Mouse (Mus musculus): ENCODE results near the gene Galntl6. TPM values are rescaled to one million over a fixed set of nuclear protein-coding genes. Genes with fewer than 3 reads are reported as not detected.
"Not testable (repeated sequence)": the region's sequence is repeated elsewhere in the genome, so short reads cannot be mapped to it uniquely, and the experiment has no call there.

Galntl6 gene
- polyA plus RNA-seq, 1 experiment from 2014 or later: 0.03 TPM

GRCm38 (mm10) chr8:57762622-57763021, 1149.8 kb downstream of the Galntl6 start:
- not testable (repeated sequence) for H3K9me3 ChIP-seq (replicated peaks); H3K27ac ChIP-seq; ATAC-seq (ENCODE audit: low read depth); H3K4me1 ChIP-seq (replicated peaks); H3K4me2 ChIP-seq; H3K9ac ChIP-seq; H3K4me3 ChIP-seq (replicated peaks); H3K27me3 ChIP-seq; DNase-seq; H3K36me3 ChIP-seq
- 62% methylated on average over 2 of the region's 2 CpGs for WGBS (ENCODE audit: insufficient replicate concordance)

DNA sequence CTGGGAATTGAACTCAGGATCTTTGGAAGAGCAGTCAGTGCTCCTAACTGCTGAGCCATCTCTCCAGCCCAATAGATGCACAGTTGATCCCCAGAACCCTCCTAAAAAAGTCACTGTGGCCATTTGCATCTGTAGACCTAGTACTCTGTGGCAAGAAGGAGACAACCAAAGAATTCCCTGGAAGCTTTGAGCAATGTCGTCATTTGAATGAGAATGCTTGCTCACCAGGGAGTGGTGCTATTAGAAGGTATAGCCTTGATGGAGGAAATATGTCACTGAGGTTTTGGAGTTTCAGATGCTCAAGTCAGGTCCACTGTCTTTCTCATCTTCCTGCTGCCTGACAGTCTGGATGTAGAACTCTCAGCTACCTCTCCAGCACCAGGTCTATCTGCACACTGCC, 1151.5 kb downstream of the Galntl6 start:
- WGBS (ENCODE audit: insufficient replicate concordance): 63% methylated on average over 1 of the region's 1 CpGs

GRCm38 (mm10) chr8:57758857-57759256, 1153.6 kb downstream of the Galntl6 start:
- no peaks in the 10 kb centered on the region for H3K4me1 ChIP-seq (replicated peaks)
- H3K27me3 ChIP-seq: no peaks in the 10 kb centered on the region
- no peak overlapping the region for H3K27ac ChIP-seq
- H3K4me3 ChIP-seq (replicated peaks): no peak overlapping the region
- no peak for ATAC-seq (ENCODE audit: low read depth)
- H3K9ac ChIP-seq: no peak overlapping the region
- DNase-seq: no peak
- H3K4me2 ChIP-seq: no peak overlapping the region
- no peaks in the 10 kb centered on the region for H3K9me3 ChIP-seq (replicated peaks)
- H3K36me3 ChIP-seq: no peaks in the 10 kb centered on the region

More for the DNA sequence above, 1151.5 kb downstream of the Galntl6 start:
- no peak overlapping the region for H3K4me2 ChIP-seq
- no peaks in the 10 kb centered on the region for H3K4me1 ChIP-seq (replicated peaks)
- ATAC-seq (ENCODE audit: low read depth) (no peak), DNase-seq (no peak)
- H3K27me3 ChIP-seq: no peaks in the 10 kb centered on the region
- no peaks in the 10 kb centered on the region for H3K36me3 ChIP-seq
- H3K9me3 ChIP-seq (replicated peaks): no peaks in the 10 kb centered on the region
- no peak overlapping the region for H3K27ac ChIP-seq
- no peak overlapping the region for H3K4me3 ChIP-seq (replicated peaks)
- no peak overlapping the region for H3K9ac ChIP-seq

- no peak overlapping the region for H3K4me3 ChIP-seq (replicated peaks)
- ATAC-seq (ENCODE audit: low read depth): no peak
- H3K4me2 ChIP-seq: no peak overlapping the region
- no peak overlapping the region for H3K9ac ChIP-seq
- H3K9me3 ChIP-seq (replicated peaks): no peaks in the 10 kb centered on the region
- no peak overlapping the region for H3K27ac ChIP-seq
- no peaks in the 10 kb centered on the region for H3K27me3 ChIP-seq
- no peaks in the 10 kb centered on the region for H3K4me1 ChIP-seq (replicated peaks)
- no peak for DNase-seq
- H3K36me3 ChIP-seq: no peaks in the 10 kb centered on the region
Observed at GRCm38 (mm10) chr8:57757476-57757875, 1155.0 kb downstream of the Galntl6 start.

- Histone ChIP-seq H3K4me3 (replicated peaks) (no peak overlapping the region), H3K27ac (no peak overlapping the region), H3K9ac (no peak overlapping the region), H3K4me1 (replicated peaks) (no peaks in the 10 kb centered on the region), H3K4me2 (no peak overlapping the region), H3K9me3 (replicated peaks) (no peaks in the 10 kb centered on the region), H3K36me3 (no peaks in the 10 kb centered on the region), H3K27me3 (no peaks in the 10 kb centered on the region)
- ATAC-seq (ENCODE audit: low read depth) (no peak), DNase-seq (no peak)
- WGBS (ENCODE audit: insufficient replicate concordance): 61% methylated on average over 6 of the region's 6 CpGs
Observed at GRCm38 (mm10) chr8:57754066-57754465, 1158.4 kb downstream of the Galntl6 start.

- ATAC-seq (ENCODE audit: low read depth): no peak
Observed at GRCm38 (mm10) chr8:57743636-57744035, 1168.8 kb downstream of the Galntl6 start.

DNA sequence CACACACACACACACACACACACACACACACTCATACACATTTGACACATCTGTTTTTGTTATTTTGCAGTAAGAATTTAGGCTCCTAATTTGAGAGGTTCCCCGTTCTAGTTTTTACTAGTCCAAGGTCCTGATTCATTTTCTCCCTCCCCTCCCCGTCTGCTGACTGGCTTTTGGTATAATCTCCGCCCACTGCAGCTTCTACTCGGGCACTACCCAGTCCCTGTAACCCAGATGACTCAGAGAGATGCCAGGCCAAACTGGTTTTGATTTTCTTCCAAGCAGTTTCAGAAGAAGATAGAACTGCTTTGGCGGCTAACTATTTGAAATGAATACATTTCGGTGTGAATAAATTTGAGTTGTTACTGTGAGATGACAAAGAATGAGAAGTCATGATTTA, 1170.5 kb downstream of the Galntl6 start:
- H3K27me3 ChIP-seq: no peaks in the 10 kb centered on the region
- DNase-seq (no peak), ATAC-seq (ENCODE audit: low read depth) (no peak)
- no peak overlapping the region for H3K4me2 ChIP-seq
- no peaks in the 10 kb centered on the region for H3K36me3 ChIP-seq
- no peak overlapping the region for H3K4me3 ChIP-seq (replicated peaks)
- no peak overlapping the region for H3K27ac ChIP-seq
- no peaks in the 10 kb centered on the region for H3K9me3 ChIP-seq (replicated peaks)
- no peak overlapping the region for H3K9ac ChIP-seq
- WGBS (ENCODE audit: insufficient replicate concordance): 53% methylated on average over 6 of the region's 6 CpGs
- H3K4me1 ChIP-seq (replicated peaks): no peaks in the 10 kb centered on the region

More at GRCm38 (mm10) chr8:57743636-57744035, 1168.8 kb downstream of the Galntl6 start:
- no peak overlapping the region for H3K27ac ChIP-seq
- no peak for DNase-seq
- H3K9me3 ChIP-seq (replicated peaks): no peaks in the 10 kb centered on the region
- no peak overlapping the region for H3K9ac ChIP-seq
- 75% methylated on average over 12 of the region's 12 CpGs for WGBS (ENCODE audit: insufficient replicate concordance)
- no peak overlapping the region for H3K4me3 ChIP-seq (replicated peaks)
- H3K4me1 ChIP-seq (replicated peaks): no peaks in the 10 kb centered on the region
- no peaks in the 10 kb centered on the region for H3K27me3 ChIP-seq
- no peaks in the 10 kb centered on the region for H3K36me3 ChIP-seq
- no peak overlapping the region for H3K4me2 ChIP-seq

DNA sequence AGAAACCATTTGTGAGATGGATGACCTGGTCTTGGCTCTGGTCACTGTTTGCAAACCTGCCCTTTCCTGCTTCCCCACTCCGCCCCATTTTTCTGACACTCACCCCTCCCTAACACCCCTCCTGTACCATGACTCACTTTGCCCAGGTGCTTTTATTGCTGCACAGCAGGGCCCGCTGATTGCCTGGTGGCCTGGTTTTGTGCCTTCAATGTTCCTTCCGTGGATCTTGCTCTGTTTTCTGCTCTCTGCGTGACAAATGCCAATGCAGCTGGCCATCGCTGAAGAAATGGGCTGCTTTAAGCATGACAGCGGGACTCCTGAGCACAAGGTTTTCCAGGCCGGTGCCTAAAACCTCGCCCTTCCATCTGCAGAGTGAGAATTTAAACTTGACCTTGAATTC, 1171.1 kb downstream of the Galntl6 start:
- no peak overlapping the region for H3K9ac ChIP-seq
- no peak overlapping the region for H3K4me2 ChIP-seq
- no peaks in the 10 kb centered on the region for H3K36me3 ChIP-seq
- ATAC-seq (ENCODE audit: low read depth) (no peak), DNase-seq (no peak)
- 63% methylated on average over 8 of the region's 8 CpGs for WGBS (ENCODE audit: insufficient replicate concordance)
- no peaks in the 10 kb centered on the region for H3K4me1 ChIP-seq (replicated peaks)
- H3K27me3 ChIP-seq: no peaks in the 10 kb centered on the region
- H3K27ac ChIP-seq: no peak overlapping the region
- H3K9me3 ChIP-seq (replicated peaks): no peaks in the 10 kb centered on the region
- no peak overlapping the region for H3K4me3 ChIP-seq (replicated peaks)

- no peak for DNase-seq
- no peaks in the 10 kb centered on the region for H3K4me1 ChIP-seq (replicated peaks)
- H3K27me3 ChIP-seq: no peaks in the 10 kb centered on the region
- H3K27ac ChIP-seq: no peak overlapping the region
- no peak for ATAC-seq (ENCODE audit: low read depth)
- H3K36me3 ChIP-seq: no peaks in the 10 kb centered on the region
- H3K4me2 ChIP-seq: no peak overlapping the region
- H3K9me3 ChIP-seq (replicated peaks): no peaks in the 10 kb centered on the region
- no peak overlapping the region for H3K9ac ChIP-seq
- no peak overlapping the region for H3K4me3 ChIP-seq (replicated peaks)
- 69% methylated on average over 4 of the region's 4 CpGs for WGBS (ENCODE audit: insufficient replicate concordance)
Observed at GRCm38 (mm10) chr8:57737281-57737680, 1175.2 kb downstream of the Galntl6 start.

GRCm38 (mm10) chr8:57732795-57733194, 1179.6 kb downstream of the Galntl6 start:
- no peak overlapping the region for H3K4me2 ChIP-seq
- no peak overlapping the region for H3K9ac ChIP-seq
- no peak overlapping the region for H3K4me3 ChIP-seq (replicated peaks)
- no peak for DNase-seq
- H3K36me3 ChIP-seq: no peaks in the 10 kb centered on the region
- ATAC-seq (ENCODE audit: low read depth): no peak
- H3K27me3 ChIP-seq: no peaks in the 10 kb centered on the region
- WGBS (ENCODE audit: insufficient replicate concordance): 47% methylated on average over 2 of the region's 2 CpGs
- no peaks in the 10 kb centered on the region for H3K9me3 ChIP-seq (replicated peaks)
- H3K27ac ChIP-seq: no peak overlapping the region
- H3K4me1 ChIP-seq (replicated peaks): no peaks in the 10 kb centered on the region

DNA sequence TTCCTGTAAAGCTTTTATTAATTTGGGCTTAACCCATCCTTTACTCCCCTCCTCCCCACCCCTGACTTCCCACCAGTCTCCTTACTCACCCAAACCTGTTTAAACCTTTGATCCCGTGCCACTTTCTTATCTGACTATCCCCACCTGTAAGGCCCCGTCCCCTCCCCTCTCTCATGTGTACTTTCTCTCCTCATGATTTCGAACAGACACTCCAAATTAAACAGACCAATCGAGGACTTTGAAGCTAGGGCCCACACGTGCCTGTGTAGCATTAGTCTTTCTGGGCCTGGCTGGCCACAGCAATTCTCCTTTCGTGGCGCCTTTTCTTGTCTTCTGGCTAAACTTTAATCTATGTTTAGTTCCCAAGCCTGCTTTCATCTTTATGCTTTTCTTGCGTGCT, 1180.8 kb downstream of the Galntl6 start:
- Histone ChIP-seq H3K27ac (no peak overlapping the region), H3K4me2 (no peak overlapping the region), H3K4me1 (replicated peaks) (no peaks in the 10 kb centered on the region), H3K9me3 (replicated peaks) (no peaks in the 10 kb centered on the region), H3K27me3 (no peaks in the 10 kb centered on the region), H3K36me3 (no peaks in the 10 kb centered on the region), H3K9ac (no peak overlapping the region), H3K4me3 (replicated peaks) (no peak overlapping the region)
- ATAC-seq (ENCODE audit: low read depth): no peak
- no peak for DNase-seq
- 54% methylated on average over 8 of the region's 8 CpGs for WGBS (ENCODE audit: insufficient replicate concordance)

GRCm38 (mm10) chr8:57728276-57728675, 1184.2 kb downstream of the Galntl6 start:
- H3K4me2 ChIP-seq: no peak overlapping the region
- WGBS (ENCODE audit: insufficient replicate concordance): 56% methylated on average over 2 of the region's 2 CpGs
- no peak overlapping the region for H3K9ac ChIP-seq
- no peaks in the 10 kb centered on the region for H3K36me3 ChIP-seq
- H3K4me1 ChIP-seq (replicated peaks): no peaks in the 10 kb centered on the region
- DNase-seq (no peak), ATAC-seq (ENCODE audit: low read depth) (no peak)
- no peak overlapping the region for H3K4me3 ChIP-seq (replicated peaks)
- no peaks in the 10 kb centered on the region for H3K9me3 ChIP-seq (replicated peaks)
- H3K27ac ChIP-seq: no peak overlapping the region
- no peaks in the 10 kb centered on the region for H3K27me3 ChIP-seq
